Mouse (Mus musculus) retina, postnatal 1 day (tissue): ENCODE data around the gene Iqsec1.

Experiments
- DNase-seq: peaks from one replicate; pipeline ENCODE4 v3.0.0-alpha.2; 2012

Iqsec1 gene

DNA sequence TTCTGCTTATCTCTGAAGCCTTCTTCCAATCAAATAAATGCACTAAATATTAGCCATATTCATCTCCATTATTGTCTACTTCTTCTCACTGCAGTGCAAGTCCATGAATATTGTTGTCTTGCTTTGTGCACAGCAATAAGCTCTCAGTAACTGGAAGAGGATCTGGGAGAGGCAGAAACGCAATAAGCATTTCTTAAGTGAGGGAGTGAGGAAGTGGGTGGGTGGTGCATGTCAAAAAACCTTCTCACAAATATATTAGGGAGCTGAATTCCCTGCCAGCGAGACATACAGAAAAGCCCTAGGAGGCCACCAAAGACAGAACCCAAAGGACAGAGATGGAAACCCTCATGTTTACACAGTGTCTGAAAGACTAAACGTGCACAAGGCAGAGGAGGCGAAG, 35.1 kb downstream of the Iqsec1 start:
- no peak for DNase-seq

DNA sequence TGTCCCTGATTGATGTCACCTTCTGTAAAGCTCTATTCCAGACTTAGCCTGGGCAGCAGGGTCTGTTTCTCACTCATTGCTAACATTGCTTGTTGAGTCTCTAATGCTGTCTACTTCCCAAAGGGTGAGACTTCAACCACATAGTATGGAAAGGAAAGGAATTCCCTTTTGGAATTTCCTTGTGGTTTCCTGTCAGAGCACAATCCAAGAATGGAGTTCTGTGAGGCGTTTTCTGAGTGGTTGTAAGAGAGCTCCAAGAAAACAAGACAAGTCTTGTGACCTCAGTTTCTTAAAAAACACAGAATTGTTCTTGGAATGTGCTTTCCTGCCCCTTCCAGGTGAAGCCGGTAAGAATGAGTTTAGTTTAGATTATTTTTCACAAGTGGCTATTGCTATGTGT, 37.5 kb downstream of the Iqsec1 start:
- DNase-seq: no peak

DNA sequence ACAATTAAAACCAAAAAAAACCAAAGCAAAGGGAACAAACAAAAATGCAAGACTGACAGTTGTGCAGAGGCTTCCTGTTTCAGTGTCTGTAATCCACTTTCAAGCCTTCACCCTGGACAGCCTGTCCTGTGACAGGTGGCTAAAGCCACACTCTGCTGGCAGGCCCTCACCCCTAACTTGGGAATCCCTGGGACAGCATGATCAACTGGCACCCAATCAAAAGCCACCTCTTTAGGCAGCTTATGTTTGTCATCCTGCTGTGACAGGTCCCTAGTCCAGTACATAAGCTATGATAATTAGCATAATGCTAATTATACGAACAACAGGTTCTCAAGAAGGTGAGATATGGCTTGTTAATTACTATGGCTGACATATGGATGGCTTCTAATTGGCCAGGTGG, 40.4 kb downstream of the Iqsec1 start:
- peak; percentile 58 for DNase-seq

DNA sequence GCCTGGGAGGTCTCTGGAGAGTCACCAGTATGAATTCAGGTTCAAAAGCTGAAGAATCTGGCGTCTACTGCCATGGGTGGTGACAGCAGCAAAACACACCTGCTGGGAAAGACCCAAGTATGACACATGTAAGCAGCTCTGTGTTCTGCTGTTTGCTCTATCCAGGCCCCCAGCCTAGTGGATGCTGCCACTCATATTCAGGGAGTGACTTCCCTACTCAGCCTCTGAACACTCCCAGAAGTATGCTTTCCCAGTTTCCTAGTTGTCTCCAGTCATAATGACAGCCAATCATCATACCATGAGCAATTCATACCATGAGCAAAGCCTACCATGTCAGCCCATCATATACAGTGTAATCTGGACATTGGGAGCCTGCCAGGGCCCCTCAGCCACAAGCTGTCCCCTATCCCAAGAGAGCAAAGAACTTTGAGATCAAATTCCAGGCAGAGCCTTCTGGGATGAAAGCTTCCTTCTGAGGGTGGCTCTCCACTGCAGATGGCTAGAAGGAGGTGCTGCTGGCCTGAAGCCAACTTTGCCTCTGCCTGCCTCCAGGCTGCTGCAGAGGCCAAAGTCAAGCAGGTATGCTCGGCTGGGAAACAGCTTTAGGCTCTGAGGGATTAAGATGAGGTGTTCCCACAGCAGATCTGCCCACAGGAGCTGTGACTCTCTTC, 42.8 kb downstream of the Iqsec1 start:
- DNase-seq: no peak

DNA sequence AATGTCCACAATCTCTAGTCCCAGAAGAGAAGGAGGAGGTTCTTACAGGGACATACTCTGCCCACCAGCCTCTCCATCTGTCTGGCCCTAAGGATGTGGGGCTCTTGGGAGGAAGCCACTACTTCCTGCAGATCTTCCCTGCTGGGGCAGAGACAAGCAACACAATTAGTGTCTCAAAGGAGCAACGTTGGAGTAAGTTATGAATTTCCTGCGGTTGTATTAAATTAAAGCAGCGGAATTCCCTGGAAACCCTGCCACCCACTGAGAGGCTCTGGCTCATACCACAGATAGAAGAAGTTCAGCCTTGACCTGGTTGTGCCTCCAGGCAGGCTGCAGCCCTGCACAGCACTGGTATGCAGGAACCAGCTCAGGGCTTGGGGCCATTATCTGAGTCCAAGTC, 47.2 kb downstream of the Iqsec1 start:
- no peak for DNase-seq

DNA sequence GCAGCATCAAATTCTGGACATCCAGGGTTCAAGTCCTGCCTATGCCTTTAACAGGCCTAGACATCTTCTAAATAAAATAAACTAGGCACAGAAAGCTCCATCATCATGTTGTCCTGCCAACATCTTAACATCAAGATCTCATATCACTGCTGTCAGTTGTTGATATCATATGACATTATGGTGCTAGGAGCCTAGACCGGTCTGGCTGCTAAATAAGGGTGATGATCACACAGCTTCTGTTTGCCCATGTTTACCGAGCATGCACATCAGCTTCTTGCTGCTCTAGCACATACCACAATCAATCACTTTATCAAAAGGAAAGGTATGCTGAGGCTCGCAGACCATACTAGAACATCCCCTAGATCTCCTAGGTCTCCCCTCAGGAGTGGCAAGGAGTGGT, 54.8 kb downstream of the Iqsec1 start:
- no peak for DNase-seq

DNA sequence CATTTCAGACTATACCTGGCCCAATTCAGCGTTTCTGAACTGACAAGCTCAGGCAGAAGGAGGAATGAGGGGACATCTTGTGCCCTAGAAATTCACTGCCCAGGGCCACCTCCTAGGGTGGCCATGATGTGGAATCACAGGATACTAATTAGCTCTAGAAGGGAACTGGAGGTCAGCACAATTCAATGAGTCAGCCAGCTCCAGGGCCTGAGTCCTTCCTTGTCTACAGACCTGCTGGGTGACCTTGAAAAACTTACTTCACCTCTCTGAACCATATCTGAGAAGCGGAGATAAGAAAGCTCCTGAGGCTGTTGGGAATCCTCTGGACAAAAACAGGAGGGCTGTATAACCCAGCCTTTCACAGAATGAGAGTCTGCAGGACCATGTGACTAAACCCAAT, 59.7 kb downstream of the Iqsec1 start:
- no peak for DNase-seq

DNA sequence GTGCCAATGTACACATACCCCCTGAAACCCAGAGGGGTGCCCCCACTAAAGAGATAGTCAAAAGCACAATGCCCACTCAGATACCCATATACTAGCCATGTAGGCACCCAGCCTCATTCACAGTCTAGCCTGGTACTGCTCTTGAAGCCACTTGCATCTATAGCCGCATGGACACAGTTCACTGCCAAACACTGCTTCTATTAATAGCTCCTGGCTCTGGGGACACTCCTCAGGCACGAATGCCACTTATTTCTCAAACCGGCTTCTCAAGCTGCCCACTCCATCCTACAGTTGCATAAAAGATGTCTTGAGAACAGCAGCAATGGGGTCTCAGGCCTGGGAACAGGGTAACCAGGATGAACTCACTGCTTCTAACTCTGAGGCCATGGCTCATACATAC, 63.0 kb downstream of the Iqsec1 start:
- no peak for DNase-seq

DNA sequence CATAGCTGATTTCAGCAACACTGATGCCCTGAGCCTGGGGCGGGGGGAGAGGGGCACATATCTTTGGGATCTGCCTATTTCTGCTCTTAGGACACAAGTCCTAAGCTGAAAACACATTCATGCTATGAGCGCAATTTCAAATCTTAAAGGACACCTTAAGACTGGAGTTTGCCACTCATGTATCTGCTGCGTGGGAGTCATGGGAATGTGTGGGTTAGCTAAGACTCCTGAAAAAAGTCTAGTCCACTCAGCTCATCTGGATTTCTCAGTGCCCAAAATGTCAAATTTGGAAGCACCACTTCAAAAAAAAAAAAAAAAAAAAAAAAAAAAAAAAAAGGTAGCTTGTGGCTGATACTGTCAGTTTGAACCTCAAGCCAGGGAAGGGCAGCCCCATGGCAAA, 63.7 kb downstream of the Iqsec1 start:
- no peak for DNase-seq

DNA sequence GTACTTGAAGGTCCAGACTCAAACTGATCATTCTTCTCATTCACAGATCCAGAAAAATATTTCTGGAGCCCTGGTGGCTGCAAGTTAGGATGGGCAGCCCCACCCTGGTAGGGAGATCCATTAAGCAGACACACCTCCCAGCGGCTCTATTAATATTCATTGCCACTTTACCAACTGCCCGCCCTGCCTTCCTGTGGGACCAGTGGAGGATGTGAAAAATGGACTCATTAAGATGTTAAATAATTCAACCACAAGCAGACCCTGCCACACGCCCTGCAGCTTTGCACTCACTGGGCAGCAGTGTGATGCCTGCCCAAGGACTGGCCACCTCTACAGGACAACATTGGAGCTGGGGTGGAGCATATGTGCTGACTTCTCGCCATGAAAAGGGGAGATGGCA, 64.1 kb downstream of the Iqsec1 start:
- no peak for DNase-seq

DNA sequence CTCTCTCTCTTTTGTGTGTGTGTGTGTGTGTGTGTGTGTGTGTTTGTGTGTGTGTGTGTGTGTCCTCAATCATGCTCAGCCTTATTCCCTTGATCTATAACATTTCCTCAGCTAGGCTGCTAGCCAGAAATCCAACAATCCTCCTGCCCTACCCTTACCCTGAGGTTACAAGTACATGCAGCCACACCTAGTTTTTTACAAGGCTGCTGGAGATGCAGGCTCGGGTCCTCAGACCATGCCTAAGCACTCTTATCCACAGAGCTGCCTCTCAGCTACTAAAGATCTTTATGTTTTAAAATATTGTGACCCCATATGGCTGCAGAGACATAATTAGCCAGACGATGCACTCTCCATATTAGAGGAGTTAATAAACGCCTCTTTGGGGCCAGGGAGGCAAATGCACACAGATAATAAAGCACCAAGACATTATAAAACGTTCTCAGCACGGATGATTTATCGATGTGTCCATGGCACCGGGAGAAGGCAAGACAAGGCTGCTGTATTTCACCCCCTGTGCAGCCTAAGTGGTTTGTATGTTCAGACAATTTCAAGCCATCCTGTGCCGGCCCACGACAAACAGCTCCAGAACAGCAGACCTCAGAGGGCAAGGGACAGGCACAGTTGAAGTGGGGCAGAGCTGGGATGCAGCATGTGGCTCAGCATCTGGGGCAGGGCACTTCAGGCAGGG, 67.1 kb downstream of the Iqsec1 start:
- no peak for DNase-seq

DNA sequence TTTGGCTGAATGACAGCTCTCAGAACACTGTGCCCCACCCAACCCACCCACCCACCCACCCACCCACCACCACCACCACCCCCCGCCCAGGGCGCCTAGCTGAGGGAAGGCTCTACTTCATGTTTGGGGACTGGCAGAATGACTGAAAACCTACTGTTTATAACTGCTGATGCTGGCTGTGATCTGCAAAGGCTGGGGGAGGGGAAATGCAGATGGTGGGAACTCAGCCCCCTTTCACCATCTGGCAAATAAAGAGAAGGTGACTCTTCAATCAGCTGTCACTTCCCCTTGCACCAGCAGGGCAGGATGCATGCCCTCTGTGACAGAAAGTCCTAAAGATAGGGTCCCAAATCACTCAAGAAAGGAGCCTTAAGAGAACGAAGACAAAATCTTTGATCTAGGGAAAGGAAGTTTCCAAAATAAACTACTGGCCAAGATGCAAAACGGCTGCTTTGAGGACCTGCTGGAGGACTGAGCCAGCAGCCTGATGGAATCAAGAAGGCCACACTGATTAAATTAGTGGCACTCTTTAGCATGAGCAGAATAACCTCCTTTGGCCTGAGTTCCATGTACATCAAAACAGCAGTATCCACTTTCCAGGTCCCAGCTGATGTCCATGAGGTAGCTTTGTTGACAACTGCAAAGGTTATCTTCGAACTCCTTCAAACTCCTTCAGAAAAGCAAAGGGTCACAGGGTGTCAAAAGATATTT, 67.8 kb downstream of the Iqsec1 start:
- DNase-seq: peak; percentile 40

DNA sequence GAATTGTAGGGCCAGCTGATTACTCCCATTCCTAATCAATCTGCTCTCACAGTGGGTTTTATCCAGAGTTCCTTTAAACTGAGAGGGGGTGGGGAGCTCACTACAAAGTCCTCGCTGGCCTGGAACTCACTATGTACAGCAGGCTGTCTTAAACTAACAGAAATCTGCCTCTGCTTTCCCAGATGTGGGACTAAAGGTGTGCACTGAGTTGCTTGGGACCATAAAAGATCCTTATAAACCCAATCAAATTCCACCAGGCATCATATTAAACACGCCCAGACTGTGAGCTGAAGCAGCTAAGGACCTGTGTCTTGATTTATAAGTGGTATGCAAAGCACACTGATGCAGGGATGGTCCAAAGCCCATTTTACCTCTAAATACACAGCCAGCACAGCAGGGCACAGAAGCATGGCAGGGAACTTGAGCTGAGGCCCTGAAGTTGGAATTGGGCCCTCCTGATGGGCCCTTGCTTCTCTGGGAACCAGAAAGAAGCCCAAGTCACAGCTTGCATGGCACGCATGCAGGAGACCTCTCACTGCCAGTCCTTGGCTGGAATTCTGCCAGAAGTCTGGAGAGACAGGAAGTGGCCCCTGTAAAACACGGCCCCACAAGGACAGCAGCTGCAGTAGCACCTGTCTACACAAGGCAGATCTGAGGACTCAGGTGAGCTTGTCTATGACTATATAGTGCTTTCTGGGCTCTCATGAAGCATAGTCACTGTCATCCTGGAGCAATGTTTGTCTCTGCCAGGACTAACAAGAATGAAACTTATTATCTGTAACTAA, 68.7 kb downstream of the Iqsec1 start:
- DNase-seq: no peak

DNA sequence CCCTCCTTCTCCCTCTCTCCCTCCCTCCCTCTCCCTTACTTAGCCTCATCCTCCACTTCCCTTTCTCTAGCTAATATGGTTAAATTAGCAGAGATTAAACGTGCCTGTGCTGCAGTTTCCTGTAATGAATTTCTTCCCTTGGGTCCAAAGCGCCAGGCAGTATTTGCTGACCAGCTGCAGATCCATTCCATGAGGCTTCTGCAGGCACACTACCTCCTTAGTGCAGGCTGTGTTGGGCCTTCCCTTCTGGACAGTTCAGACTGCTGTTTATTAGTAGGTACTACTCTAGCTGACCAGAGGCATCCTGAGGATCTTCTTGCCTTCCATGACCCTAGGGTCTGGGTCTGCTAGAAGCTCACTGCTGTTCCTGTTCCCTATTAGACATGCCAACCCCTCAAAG, 72.9 kb downstream of the Iqsec1 start:
- DNase-seq: no peak

DNA sequence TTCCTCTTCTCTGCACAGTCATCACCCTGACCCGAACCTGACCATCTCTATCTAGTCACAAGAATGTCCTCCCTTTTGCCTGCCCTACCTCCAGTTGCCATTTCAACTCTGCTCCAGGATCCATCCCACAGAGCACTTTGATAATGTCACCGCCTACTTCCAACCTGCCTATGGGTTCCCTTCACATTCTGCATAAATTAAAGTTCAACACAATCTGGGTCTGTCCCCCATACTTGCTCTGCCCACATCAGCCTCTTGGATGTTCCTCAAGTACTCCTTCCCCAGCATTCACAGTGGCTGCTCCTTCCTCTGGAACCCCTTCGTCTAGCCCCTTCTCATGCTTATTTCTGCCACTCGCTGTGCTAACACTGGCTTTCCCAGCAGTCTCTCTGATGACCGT, 74.7 kb downstream of the Iqsec1 start:
- DNase-seq: no peak

DNA sequence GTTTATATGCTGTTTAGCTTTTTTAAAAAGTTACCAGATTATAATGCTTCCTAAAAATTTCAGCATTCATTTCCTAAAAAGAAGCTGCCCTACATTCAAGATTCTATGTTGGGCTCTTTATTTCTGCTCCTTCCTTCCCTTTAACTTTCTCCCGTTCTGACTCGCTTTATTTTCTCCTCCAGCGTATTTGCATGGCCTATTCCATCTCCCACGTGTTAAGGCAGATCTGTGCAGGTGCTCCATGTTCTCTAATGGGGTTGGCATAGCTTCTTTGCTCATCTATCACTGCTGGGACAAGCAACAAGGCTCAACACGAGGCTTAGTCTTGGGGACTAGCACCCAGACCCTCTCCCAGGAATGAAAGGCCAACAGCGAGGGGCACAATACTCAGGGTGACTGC, 75.7 kb downstream of the Iqsec1 start:
- DNase-seq: no peak

DNA sequence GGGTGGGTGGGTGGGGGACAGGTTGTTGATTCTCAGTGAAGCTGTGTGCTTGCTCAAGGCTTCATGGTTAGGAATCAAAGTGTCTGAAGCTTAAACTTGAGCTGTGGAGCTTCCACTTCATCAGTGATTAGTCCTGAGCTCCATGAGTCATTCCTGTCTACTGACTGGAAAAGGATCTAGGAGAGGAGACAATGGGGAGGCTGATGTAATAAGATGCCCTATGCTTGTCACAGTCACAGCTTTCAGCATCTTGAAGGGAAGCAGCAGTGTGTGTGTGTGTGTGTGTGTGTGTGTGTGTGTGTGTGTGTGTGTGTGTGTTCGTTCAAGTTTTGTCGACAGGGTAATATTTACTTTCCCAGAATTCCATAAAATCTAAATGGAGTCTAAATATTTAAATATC, 84.3 kb downstream of the Iqsec1 start:
- no peak for DNase-seq

DNA sequence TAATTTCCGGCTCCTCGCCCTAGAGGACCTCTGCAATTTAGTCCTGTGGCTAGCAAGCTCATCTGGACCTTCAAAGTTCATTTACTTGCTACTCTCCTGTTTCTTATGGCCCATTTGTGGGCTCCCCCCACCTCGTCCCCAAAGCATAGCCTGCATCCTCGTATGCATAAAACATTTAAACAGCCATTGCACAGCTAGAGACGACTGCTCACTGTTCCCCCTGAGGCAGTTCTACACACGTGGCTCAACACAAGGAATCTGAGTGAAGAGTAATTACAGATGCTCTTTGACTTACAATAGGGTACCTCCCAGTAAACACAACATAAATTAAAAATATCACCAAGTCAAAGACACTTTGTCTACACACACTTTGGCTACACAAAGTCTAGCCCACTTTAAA, 88.2 kb downstream of the Iqsec1 start:
- no peak for DNase-seq

DNA sequence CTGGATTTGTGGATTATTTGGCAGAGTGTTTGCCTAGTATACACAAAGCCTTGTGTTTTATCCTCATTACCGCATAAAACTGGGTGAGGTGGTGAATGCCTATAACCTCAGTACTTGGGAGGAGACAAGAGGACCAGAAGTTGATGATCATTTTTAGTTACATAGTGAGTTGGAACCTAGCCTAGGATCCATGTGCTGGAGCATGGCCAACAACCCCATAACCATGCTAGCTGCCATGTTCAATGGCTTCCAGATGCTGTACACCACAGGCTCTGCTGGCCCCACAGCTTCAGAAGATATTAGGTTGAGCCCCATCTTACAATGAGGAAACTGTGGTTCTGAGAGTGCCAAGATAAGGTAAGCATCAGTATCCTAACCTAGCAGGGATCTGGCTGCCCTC, 89.2 kb downstream of the Iqsec1 start:
- no peak for DNase-seq

DNA sequence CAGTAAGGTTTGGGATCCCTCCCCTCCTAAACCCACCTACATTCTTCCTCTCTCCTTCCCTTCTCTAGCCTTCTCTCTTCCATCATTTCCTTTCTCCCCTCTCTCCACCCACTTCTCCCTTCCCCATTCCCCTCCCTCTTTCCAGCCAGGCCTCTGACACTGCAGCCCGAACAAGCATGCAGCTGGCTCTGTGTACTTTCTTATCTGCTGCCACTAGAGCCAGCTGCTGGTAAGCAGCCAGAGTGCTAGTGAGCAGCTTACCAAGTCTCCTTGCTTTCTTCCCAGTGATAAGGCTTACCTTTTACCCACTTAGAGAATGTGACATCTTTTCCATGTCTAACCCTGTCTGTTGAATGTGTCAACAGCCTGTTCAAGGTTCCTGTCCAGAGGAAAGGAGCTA, 90.4 kb downstream of the Iqsec1 start:
- DNase-seq: no peak

DNA sequence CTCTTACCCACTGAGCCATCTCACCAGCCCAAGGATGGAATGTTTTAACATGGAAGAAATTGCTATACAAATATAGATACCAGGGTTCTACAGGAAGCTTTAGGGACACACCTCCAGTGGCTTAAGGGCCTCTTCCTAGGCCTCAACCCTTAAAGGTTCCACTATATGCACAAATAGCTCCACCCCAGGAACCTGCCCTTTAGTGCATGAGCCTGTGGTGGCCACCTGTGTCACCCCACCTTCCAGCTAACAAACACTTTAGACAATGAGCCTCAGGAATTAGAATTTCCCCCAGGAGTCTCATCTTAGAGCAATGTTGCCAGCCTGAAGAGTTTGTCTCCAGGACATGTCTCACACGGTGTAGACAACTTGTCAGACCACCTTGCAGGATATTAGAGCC, 96.1 kb downstream of the Iqsec1 start:
- no peak for DNase-seq

DNA sequence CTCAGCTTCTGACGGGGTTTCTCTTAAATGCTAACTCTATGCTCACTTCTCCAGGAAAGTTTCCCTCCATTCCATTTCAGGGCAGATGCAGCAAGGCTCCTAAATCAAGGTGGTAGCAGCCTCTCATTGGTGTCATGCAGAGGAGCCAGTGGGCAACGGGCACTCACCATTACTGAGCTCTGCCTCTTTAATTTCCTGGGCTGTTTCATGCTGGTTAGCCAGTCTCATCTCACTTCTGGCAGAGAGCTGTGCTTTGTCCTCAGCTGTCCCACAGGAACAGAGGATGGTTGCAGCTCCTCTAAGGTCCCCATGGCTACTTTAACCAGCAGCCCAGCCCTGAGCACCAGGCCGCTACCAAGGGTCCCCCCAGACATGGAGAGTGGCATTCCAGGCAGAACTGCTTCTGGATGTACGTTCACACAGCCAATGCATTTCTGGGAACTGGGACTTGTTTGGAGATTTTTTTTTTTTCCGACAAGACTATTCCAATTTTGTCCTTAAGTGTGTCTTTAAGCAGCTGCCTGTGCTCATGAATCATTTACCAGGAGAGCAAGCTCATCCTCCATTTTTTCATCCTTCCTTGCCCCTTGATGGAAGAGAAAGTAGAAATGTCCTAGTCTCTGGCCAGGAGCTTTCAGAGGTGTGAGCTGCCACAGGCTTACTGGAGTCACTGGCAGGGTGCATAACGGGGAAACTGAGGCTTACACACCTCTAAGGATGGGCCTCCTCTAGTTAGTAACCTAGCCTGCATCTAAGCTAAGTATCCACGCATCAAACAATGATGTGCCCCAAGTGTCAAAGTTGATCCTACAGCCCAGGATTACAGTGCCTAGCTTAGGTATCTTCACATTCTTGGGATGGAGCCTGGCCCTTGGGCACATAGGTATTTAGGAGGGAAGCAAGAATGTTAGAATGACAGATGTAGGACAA, 98.9 kb downstream of the Iqsec1 start:
- DNase-seq: no peak
